Mouse (Mus musculus): ENCODE results near the gene Zbtb5. TPM values are rescaled to one million over a fixed set of nuclear protein-coding genes. Genes with fewer than 3 reads are reported as not detected.
"Not testable (repeated sequence)": the region's sequence is repeated elsewhere in the genome, so short reads cannot be mapped to it uniquely, and the experiment has no call there.

Zbtb5 gene
- total RNA-seq (2015; ENCODE audit: low replicate concordance) (7.5 and 7.7 TPM in 2 replicates), total RNA-seq (2017; ENCODE audit: low replicate concordance) (9.4 and 10.0 TPM in 2 replicates)

- peak; percentile 87 for ATAC-seq (replicated peaks; ENCODE audit: low FRiP score, poor library complexity, severe bottlenecking)
Observed at GRCm38 (mm10) chr4:45012105-45012975, at the start of gene Zbtb5. Gene Zbtb5 (minus strand): TSS chr4:45012412.

GRCm38 (mm10) chr4:45055451-45055850 lies 43.2 kb upstream of the Zbtb5 start:
- no peak for ATAC-seq (replicated peaks; ENCODE audit: low FRiP score, poor library complexity, severe bottlenecking)

- ATAC-seq (replicated peaks; ENCODE audit: low FRiP score, poor library complexity, severe bottlenecking), result 0 out of 2 replicates have a peak, but pooled peaks have one; percentile 36
Observed at GRCm38 (mm10) chr4:45054862-45055261, 42.6 kb upstream of the Zbtb5 start.

- ATAC-seq (replicated peaks; ENCODE audit: low FRiP score, poor library complexity, severe bottlenecking), result no peak
Observed at GRCm38 (mm10) chr4:45047956-45048355, 35.7 kb upstream of the Zbtb5 start.

GRCm38 (mm10) chr4:45047286-45047887 lies 35.2 kb upstream of the Zbtb5 start:
- no peak for ATAC-seq (replicated peaks; ENCODE audit: low FRiP score, poor library complexity, severe bottlenecking)

GRCm38 (mm10) chr4:45046679-45047078 lies 34.5 kb upstream of the Zbtb5 start:
- no peak for ATAC-seq (replicated peaks; ENCODE audit: low FRiP score, poor library complexity, severe bottlenecking)

- ATAC-seq (replicated peaks; ENCODE audit: low FRiP score, poor library complexity, severe bottlenecking), result no peak
Observed at GRCm38 (mm10) chr4:45040795-45041194, 28.6 kb upstream of the Zbtb5 start.

GRCm38 (mm10) chr4:45039546-45039945 lies 27.3 kb upstream of the Zbtb5 start:
- ATAC-seq (replicated peaks; ENCODE audit: low FRiP score, poor library complexity, severe bottlenecking), result not testable (repeated sequence)

- ATAC-seq (replicated peaks; ENCODE audit: low FRiP score, poor library complexity, severe bottlenecking), result not testable (repeated sequence)
Observed at GRCm38 (mm10) chr4:45038879-45039278, 26.7 kb upstream of the Zbtb5 start.

GRCm38 (mm10) chr4:45037455-45038410 lies 25.5 kb upstream of the Zbtb5 start:
- no peak for ATAC-seq (replicated peaks; ENCODE audit: low FRiP score, poor library complexity, severe bottlenecking)

- ATAC-seq (replicated peaks; ENCODE audit: low FRiP score, poor library complexity, severe bottlenecking), result no peak
Observed at GRCm38 (mm10) chr4:45036571-45036970, 24.4 kb upstream of the Zbtb5 start.

GRCm38 (mm10) chr4:45036048-45036447 lies 23.8 kb upstream of the Zbtb5 start:
- no peak for ATAC-seq (replicated peaks; ENCODE audit: low FRiP score, poor library complexity, severe bottlenecking)

GRCm38 (mm10) chr4:45034693-45035628 lies 22.7 kb upstream of the Zbtb5 start:
- ATAC-seq (replicated peaks; ENCODE audit: low FRiP score, poor library complexity, severe bottlenecking), result no peak

GRCm38 (mm10) chr4:45032586-45032985 lies 20.4 kb upstream of the Zbtb5 start:
- ATAC-seq (replicated peaks; ENCODE audit: low FRiP score, poor library complexity, severe bottlenecking), result no peak

GRCm38 (mm10) chr4:45026459-45026858 lies 14.2 kb upstream of the Zbtb5 start:
- no peak for ATAC-seq (replicated peaks; ENCODE audit: low FRiP score, poor library complexity, severe bottlenecking)

GRCm38 (mm10) chr4:45019009-45019408 lies 6.8 kb upstream of the Zbtb5 start:
- ATAC-seq (replicated peaks; ENCODE audit: low FRiP score, poor library complexity, severe bottlenecking), result no peak

- peak; percentile 97 for ATAC-seq (replicated peaks; ENCODE audit: low FRiP score, poor library complexity, severe bottlenecking)
Observed at GRCm38 (mm10) chr4:45018452-45018980, 6.3 kb upstream of the Zbtb5 start, which contains the start of gene Polr1e. Gene Polr1e (plus strand): TSS chr4:45018583.

GRCm38 (mm10) chr4:45015615-45016014 lies 3.4 kb upstream of the Zbtb5 start:
- ATAC-seq (replicated peaks; ENCODE audit: low FRiP score, poor library complexity, severe bottlenecking), result no peak

All from erythroblast, adult 5-6 weeks (primary cell).